Mouse (Mus musculus) layer of hippocampus, adult 9-10 months (tissue): Measurements from ENCODE around the gene Psme3.
"Not testable (repeated sequence)": the region's sequence is repeated elsewhere in the genome, so short reads cannot be mapped to it uniquely, and the experiment has no call there.

ENCODE experiments used
- DNase-seq: peaks from one replicate; pipeline ENCODE4 v3.0.0; 2022; ENCODE audit warnings: low spot score

The Psme3 gene

DNA sequence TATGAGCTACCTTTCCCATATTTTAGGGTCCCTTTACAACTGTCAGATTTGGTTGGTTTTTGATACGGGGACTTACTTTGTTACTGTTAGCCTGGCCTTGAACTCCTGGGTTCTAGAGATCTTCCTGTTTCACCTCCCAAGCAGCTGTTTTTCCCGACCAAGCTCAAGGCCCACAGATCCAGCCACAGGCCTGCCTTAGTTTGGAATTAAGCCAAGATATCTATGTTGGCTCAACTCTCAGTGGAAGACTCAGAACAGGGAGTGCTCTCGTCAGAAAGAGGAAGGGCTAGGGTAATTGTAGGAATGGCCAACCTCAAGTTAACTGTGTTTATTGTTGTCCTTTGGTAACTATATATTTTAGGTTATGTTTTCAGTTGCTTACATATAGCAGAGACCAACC lies 3.9 kb upstream of the Psme3 start:
- DNase-seq: no peak

- no peak for DNase-seq
Measured at GRCm38 (mm10) chr11:101314567-101314966, 1.4 kb upstream of the Psme3 start.

GRCm38 (mm10) chr11:101315082-101315650 lies 847 bp upstream of the Psme3 start:
- no peak for DNase-seq

GRCm38 (mm10) chr11:101316501-101316917 lies 496 bp downstream of the Psme3 start:
- no peak for DNase-seq

DNA sequence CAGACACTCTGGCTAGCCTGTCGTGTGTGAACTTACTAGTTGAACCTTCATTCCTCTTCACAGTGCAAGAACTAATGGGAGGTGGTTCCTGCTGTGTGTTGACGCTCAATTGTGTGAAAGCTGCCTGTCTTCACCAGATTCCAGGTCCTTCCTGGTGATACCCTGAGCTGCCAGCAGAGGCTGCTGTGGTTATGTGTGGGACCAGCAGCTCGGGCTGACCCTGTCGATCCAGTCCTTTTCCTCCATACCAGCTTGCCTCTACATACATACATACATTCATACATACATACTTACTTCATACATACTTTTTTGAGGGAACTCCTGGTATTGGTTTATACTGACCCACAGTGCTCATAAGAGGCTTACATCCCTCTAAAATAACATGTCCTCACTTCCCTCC lies 7.6 kb downstream of the Psme3 start:
- DNase-seq: peak; percentile 54

GRCm38 (mm10) chr11:101324763-101325162 lies 8.8 kb downstream of the Psme3 start, which contains the start of gene Aoc2:
Gene Aoc2 (plus strand): TSS chr11:101325063.
- DNase-seq: no peak

GRCm38 (mm10) chr11:101325201-101325600 lies 9.2 kb downstream of the Psme3 start:
- not testable (repeated sequence) for DNase-seq

DNA sequence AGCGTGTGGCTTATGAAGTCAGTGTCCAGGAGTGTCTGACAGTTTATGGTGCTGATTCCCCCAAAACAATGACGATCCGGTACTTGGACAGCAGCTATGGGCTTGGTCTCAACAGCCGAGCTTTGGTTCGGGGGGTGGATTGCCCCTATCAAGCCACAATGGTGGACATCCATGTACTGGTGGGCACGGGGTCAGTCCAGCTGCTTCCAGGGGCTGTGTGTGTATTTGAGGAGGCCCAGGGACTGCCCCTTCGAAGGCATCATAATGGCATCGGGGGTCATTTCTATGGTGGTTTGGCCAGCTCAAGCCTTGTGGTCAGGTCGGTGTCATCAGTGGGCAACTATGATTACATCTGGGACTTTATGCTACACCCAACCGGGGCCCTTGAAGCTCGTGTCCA lies 10.1 kb downstream of the Psme3 start:
- no peak for DNase-seq

DNA sequence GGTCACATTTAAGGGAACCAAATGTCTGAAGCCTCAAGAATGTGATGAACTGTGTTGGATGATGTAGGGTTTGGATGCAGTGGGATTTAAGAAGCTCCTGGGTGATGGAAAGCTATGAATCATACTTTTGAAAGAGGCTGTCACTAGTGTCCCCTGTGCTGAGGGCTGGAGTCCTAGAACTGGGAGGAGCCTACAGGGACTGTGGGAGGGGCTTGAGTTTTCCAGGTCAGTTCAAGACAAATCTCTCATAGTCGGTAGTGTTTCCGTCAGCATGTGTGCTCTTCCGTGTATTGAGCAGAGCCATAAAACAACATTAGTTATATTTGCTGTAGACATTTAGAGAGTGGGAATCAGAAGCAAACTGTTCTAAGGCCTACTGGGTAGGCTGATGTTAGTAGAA lies 11.3 kb downstream of the Psme3 start:
- DNase-seq: no peak

GRCm38 (mm10) chr11:101328941-101329635 lies 13.1 kb downstream of the Psme3 start:
- DNase-seq: no peak

GRCm38 (mm10) chr11:101330371-101330924 lies 14.4 kb downstream of the Psme3 start, which contains the start of gene Aoc3:
Gene Aoc3 (plus strand): TSS chr11:101330605.
- DNase-seq: no peak

GRCm38 (mm10) chr11:101330961-101331360 lies 14.9 kb downstream of the Psme3 start:
- DNase-seq: not testable (repeated sequence)

DNA sequence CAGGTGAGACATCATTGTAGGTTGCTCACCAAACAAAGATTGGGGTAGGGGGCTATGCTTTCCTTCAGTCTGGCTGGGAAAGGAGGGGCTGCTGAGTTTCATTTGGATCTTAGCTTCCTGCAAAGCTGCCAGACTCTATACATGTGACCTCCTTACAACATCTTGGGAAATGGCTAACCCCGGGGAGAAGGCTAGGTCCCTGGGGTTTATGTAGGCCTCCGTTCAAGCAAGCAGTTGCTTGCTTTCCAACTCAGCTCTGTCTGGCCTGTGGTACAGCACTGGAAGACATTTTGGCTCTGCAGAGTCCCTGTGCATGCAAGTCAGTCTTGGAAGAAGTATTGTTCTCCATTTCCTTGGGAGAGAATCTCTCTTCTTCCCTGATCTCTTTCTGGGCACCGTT lies 16.5 kb downstream of the Psme3 start:
- DNase-seq: no peak

DNA sequence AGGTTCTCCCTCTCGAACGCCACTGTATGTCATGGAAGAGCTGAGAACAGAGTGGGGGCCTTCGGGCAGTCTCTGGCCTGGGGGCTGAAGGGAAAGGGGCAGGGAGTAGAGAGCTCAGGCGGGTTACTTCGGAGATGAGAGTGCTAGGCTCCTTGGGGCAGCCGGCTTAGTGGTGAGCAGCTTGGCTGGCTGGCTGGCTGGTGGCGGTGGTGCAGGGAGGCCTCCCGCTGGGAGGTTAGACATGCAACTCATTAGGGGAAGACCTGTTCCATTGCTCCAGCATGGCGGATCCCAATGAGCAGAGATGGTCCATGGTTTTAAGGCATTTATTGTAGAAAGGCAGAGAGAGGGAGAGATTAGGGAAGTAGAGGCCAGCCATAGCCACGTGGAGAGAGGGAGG lies 18.0 kb downstream of the Psme3 start:
- DNase-seq: no peak

GRCm38 (mm10) chr11:101334516-101334915 lies 18.5 kb downstream of the Psme3 start:
- no peak for DNase-seq

DNA sequence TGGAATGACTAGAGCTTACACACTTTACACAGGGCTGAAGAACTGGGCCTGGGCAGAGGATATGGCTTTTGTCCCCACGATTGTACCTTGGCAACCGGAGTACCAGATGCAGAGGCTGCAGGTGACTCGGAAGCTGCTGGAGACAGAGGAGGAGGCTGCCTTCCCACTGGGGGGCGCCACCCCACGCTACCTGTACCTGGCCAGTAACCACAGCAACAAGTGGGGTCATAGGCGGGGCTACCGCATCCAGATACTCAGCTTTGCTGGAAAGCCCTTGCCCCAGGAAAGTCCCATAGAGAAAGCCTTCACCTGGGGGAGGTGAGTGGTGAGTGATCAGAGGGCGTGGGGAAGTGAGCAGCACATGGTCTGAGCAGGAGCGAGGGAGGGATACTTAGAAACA lies 19.7 kb downstream of the Psme3 start:
- no peak for DNase-seq

DNA sequence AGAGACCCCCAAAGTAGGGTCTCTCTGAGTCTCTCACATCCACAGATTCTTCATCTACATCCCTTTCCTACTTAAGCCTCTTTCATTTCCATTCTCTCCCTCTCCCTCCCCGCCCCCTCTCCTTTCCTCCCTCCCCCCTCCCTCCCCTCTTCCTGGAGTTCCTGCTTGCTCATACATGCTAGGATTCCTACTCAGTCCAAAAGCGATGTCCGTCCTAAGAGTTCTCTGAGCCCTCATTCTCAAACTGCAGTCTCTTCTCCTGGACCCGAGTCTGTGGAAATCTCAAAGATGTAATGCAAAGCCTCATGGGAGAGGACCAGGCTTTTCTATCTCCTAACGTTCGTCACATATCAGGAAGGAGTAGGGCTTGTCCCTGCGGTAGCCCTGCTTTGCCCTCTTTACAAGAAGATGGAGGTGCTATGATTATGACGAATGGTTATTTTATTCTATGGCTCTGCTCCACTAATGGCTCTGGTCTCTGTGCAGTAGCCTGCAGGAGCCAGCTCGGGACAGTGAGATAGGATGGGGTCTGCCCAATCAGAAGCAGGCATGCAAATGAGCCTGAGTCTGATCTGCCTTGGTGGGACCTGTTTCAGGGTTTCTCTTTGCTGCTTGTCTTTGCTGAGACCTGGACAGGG lies 22.2 kb downstream of the Psme3 start:
- no peak for DNase-seq

DNA sequence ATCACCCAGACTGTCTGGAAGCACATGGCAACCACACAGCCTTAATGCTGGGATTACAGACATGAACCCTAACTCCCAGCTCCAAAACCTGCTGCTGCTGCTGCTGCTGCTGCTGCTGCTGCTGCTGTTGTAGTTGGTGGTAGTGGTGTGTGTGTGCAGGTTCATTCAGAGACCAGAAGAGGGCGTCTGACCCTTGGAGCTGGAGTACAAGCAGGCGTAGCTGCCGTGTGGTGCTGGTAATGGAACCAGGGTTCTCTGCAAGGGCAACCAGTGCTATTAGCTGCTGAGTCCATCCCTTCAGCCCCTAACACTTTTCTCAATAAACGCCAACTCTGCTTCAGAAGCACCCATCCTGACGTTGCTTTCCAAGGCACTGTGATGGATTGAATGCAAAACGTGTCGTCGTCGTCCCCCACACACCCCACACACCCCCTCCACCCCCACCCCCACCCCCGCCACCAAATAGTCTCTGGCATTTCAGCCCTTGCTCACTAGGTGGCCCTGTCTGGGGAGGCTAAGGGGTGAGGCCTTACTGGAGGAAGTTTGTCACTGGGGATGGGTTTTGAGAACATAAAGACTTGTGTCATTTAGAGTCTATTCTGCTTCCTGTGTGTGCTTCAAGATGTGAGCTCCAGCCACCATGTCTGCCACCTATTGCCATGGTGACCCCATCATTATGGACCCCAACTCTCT lies 31.2 kb downstream of the Psme3 start:
- no peak for DNase-seq

GRCm38 (mm10) chr11:101348774-101349173 lies 32.8 kb downstream of the Psme3 start:
- no peak for DNase-seq

GRCm38 (mm10) chr11:101349216-101349615 lies 33.2 kb downstream of the Psme3 start:
- no peak for DNase-seq

- DNase-seq: no peak
Measured at GRCm38 (mm10) chr11:101351100-101351720, 35.2 kb downstream of the Psme3 start.

DNA sequence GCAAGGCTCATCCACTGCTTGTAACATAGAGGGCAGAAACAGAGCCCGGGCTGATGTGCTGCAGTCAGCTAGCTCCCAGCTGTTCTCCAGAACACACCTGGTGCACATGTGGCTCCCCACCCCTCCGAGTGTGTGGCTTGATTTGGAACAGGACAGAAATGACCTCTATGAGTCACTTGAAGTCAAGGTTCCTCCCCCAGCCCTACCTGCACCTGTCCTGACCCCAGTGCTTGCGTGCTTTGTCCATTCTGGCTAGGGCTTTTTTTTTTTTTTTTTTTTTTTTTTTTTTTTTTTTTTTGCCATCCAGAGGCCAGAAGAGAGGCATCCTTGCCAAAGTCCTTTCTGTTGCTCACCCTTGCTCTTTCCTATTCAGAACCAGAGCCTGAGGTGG lies 35.7 kb downstream of the Psme3 start:
- no peak for DNase-seq
